Mouse (Mus musculus): ENCODE measurements at regions not wholly inside any gene's neighbourhood (a gene's known extent, or its start where the extent isn't known, plus 50 kb on each side); places are given as distances from the start of the nearest gene placed in this dataset.

DNA sequence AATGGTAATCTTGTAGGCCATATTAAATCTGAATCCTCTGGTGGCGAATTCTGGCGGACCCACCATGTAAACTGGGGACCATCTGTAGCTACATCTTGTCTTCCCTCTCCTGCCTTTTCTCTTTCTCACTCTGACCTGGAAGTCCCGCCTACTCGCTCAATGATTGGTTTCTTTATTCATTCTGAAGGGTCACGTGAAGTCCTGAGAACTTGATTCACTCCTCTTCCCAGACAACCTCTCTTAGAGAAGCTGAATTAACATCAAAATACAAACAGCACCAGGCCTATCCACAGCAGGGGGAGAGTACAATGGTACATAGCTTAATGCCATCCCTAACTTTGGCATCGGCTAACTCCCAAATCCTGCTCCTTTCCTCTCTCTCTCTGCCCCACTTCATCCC lies 69.9 kb upstream of the Mylip start:
- Histone ChIP-seq H3K27me3 (ENCODE audit: insufficient read depth, low read length) (peaks cover 13% of the 10 kb centered on the region), H3K4me3 (ENCODE audit: low read depth, low read length) (no peak overlapping the region), H3K4me1 (ENCODE audit: insufficient read depth, low read depth, low read length) (no peaks in the 10 kb centered on the region), H3K9me3 (replicated peaks) (no peaks in the 10 kb centered on the region), H3K36me3 (replicated peaks) (no peaks in the 10 kb centered on the region)
- ATAC-seq (ENCODE audit: extremely low read depth, insufficient number of reproducible peaks, low FRiP score, poor library complexity, severe bottlenecking) = no peak
- DNase-seq (ENCODE audit: low spot score) = no peak
- TF ChIP-seq GATA1 (IDR thresholded peaks at IDR 0.05; ENCODE audit: borderline replicate concordance, low read length) = no peak
- TF ChIP-seq TAL1 (conservative IDR thresholded peaks at IDR 0.05; ENCODE audit: low read depth, low read length) = no peak
- no peak for TF ChIP-seq POLR2AphosphoS5 (IDR thresholded peaks at IDR 0.05; ENCODE audit: insufficient replicate concordance, low read depth, low read length)
- TF ChIP-seq GATA2 (IDR thresholded peaks at IDR 0.05; ENCODE audit: borderline replicate concordance, low read depth, low read length) = no peak
- no peak for TF ChIP-seq CTCF (IDR thresholded peaks at IDR 0.05; ENCODE audit: low read depth, low read length)

DNA sequence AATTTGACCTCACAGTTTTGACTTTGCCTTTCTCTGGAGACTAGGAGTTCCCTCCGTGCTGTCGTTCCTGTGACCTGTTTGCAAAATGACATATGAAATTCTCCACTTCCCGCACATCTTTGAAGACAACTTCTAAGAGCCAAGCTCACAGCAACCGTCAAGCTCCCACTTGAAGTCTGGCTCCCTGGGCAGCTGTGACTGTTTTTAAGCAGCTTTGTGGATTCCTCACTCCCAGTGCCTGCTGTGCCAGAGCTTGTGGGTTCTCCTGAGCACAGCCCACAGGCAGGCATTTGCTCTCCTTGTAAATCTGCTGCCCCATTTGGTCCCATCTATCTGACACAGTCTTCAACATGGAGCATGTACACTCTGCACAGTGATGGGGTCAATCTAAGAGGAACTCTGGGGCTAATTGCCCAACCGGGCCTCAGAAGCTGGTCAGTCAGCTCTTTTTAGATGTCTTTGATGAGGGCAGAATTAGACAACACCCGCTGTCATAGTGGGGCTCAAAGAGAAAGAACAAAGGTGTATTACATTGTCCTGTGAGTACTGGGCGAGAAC lies 63.7 kb upstream of the Mylip start:
- DNase-seq (ENCODE audit: low spot score) = no peak
- ATAC-seq (ENCODE audit: extremely low read depth, insufficient number of reproducible peaks, low FRiP score, poor library complexity, severe bottlenecking) = no peak
- H3K27me3 ChIP-seq (ENCODE audit: insufficient read depth, low read length) = peaks cover 7% of the 10 kb centered on the region
- H3K4me1 ChIP-seq (ENCODE audit: insufficient read depth, low read depth, low read length) = no peaks in the 10 kb centered on the region
- TF ChIP-seq TAL1 (conservative IDR thresholded peaks at IDR 0.05; ENCODE audit: low read depth, low read length) = no peak
- TF ChIP-seq CTCF (IDR thresholded peaks at IDR 0.05; ENCODE audit: low read depth, low read length) = no peak
- TF ChIP-seq GATA2 (IDR thresholded peaks at IDR 0.05; ENCODE audit: borderline replicate concordance, low read depth, low read length) = no peak
- no peak for TF ChIP-seq POLR2AphosphoS5 (IDR thresholded peaks at IDR 0.05; ENCODE audit: insufficient replicate concordance, low read depth, low read length)
- TF ChIP-seq GATA1 (IDR thresholded peaks at IDR 0.05; ENCODE audit: borderline replicate concordance, low read length) = no peak
- no peaks in the 10 kb centered on the region for H3K36me3 ChIP-seq (replicated peaks)
- H3K9me3 ChIP-seq (replicated peaks) = no peaks in the 10 kb centered on the region
- H3K4me3 ChIP-seq (ENCODE audit: low read depth, low read length) = no peak overlapping the region

DNA sequence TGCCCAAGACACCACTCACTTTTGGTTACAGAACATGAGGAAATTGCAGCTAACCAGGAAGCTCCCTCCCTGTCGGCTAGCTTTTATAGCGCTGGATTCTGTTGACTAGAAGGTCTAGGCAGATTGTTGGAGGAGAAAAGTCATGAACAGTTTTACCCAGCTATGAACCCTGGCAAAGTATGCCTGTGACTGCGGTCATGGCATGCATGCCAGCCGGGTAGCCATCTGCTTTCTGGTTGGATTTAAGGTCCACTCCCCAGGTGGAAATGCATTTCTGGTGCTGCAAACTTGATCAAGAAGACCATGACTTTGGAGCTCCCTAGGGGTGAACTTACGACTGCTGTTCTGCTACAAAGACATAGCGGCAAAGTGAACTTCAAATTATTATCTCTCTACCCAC lies 62.8 kb upstream of the Mylip start:
- no peaks in the 10 kb centered on the region for H3K36me3 ChIP-seq (replicated peaks)
- no peak for TF ChIP-seq CTCF (IDR thresholded peaks at IDR 0.05; ENCODE audit: low read depth, low read length)
- no peak for TF ChIP-seq TAL1 (conservative IDR thresholded peaks at IDR 0.05; ENCODE audit: low read depth, low read length)
- TF ChIP-seq GATA1 (IDR thresholded peaks at IDR 0.05; ENCODE audit: borderline replicate concordance, low read length) = no peak
- no peak for TF ChIP-seq GATA2 (IDR thresholded peaks at IDR 0.05; ENCODE audit: borderline replicate concordance, low read depth, low read length)
- TF ChIP-seq POLR2AphosphoS5 (IDR thresholded peaks at IDR 0.05; ENCODE audit: insufficient replicate concordance, low read depth, low read length) = no peak
- H3K9me3 ChIP-seq (replicated peaks) = no peaks in the 10 kb centered on the region
- H3K4me1 ChIP-seq (ENCODE audit: insufficient read depth, low read depth, low read length) = no peaks in the 10 kb centered on the region
- H3K27me3 ChIP-seq (ENCODE audit: insufficient read depth, low read length) = peaks cover 4% of the 10 kb centered on the region; the same call in 1 of the 2 replicates
- no peak for ATAC-seq (ENCODE audit: extremely low read depth, insufficient number of reproducible peaks, low FRiP score, poor library complexity, severe bottlenecking)
- H3K4me3 ChIP-seq (ENCODE audit: low read depth, low read length) = no peak overlapping the region
- no peak for DNase-seq (ENCODE audit: low spot score)

DNA sequence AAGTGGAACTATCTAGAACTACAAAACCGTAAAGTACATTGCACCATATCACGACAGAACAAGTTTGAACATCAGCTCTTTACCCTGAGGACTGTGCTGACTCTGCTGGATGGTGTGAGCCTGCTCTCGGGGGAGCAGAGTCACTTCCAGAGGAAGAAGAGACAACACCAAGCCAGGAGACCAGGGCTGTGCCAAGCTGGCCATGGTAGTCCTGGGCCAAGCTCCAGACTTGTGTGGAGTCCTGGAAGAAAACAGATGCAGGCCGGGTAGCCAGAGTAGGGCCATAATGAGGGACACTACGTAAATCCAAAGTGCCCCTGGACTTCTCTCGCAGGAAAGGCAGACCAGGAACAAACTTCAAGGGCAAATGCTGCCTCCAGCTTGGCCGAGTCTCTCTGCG lies 59.0 kb upstream of the Mylip start:
- Histone ChIP-seq H3K4me3 (ENCODE audit: low read depth, low read length) (no peak overlapping the region), H3K4me1 (ENCODE audit: insufficient read depth, low read depth, low read length) (no peaks in the 10 kb centered on the region), H3K9me3 (replicated peaks) (no peaks in the 10 kb centered on the region), H3K27me3 (ENCODE audit: insufficient read depth, low read length) (peaks cover 4% of the 10 kb centered on the region; the same call in 1 of the 2 replicates), H3K36me3 (replicated peaks) (no peaks in the 10 kb centered on the region)
- DNase-seq (ENCODE audit: low spot score) = no peak
- no peak for ATAC-seq (ENCODE audit: extremely low read depth, insufficient number of reproducible peaks, low FRiP score, poor library complexity, severe bottlenecking)
- TF ChIP-seq POLR2AphosphoS5 (IDR thresholded peaks at IDR 0.05; ENCODE audit: insufficient replicate concordance, low read depth, low read length) = no peak
- no peak for TF ChIP-seq CTCF (IDR thresholded peaks at IDR 0.05; ENCODE audit: low read depth, low read length)
- TF ChIP-seq GATA2 (IDR thresholded peaks at IDR 0.05; ENCODE audit: borderline replicate concordance, low read depth, low read length) = no peak
- TF ChIP-seq TAL1 (conservative IDR thresholded peaks at IDR 0.05; ENCODE audit: low read depth, low read length) = no peak
- no peak for TF ChIP-seq GATA1 (IDR thresholded peaks at IDR 0.05; ENCODE audit: borderline replicate concordance, low read length)

DNA sequence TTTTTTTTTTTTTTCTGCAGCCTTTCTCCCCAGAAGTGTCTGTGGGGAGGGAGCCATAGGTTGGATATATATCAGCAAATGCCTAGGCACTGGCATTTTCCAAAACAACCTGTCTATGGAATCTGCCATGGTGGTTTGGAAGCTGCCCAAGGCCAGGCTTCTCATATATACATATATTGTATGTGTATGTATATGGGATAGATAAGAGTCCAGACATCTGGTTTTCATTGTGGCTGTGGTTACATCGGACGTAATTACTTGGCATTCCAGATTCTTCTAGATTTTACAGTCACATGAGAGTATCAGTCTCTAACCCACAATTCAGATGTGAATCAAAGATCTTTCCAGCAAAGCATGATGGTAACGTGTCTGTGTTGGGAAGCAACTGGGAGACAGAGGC lies 57.5 kb upstream of the Mylip start:
- no peak overlapping the region for H3K4me3 ChIP-seq (ENCODE audit: low read depth, low read length)
- no peaks in the 10 kb centered on the region for H3K4me1 ChIP-seq (ENCODE audit: insufficient read depth, low read depth, low read length)
- no peaks in the 10 kb centered on the region for H3K36me3 ChIP-seq (replicated peaks)
- no peak for DNase-seq (ENCODE audit: low spot score)
- TF ChIP-seq CTCF (IDR thresholded peaks at IDR 0.05; ENCODE audit: low read depth, low read length) (no peak), GATA1 (IDR thresholded peaks at IDR 0.05; ENCODE audit: borderline replicate concordance, low read length) (no peak), TAL1 (conservative IDR thresholded peaks at IDR 0.05; ENCODE audit: low read depth, low read length) (no peak), GATA2 (IDR thresholded peaks at IDR 0.05; ENCODE audit: borderline replicate concordance, low read depth, low read length) (no peak), POLR2AphosphoS5 (IDR thresholded peaks at IDR 0.05; ENCODE audit: insufficient replicate concordance, low read depth, low read length) (no peak)
- H3K9me3 ChIP-seq (replicated peaks) = no peaks in the 10 kb centered on the region
- peaks cover 4% of the 10 kb centered on the region; the same call in 1 of the 2 replicates for H3K27me3 ChIP-seq (ENCODE audit: insufficient read depth, low read length)
- no peak for ATAC-seq (ENCODE audit: extremely low read depth, insufficient number of reproducible peaks, low FRiP score, poor library complexity, severe bottlenecking)

DNA sequence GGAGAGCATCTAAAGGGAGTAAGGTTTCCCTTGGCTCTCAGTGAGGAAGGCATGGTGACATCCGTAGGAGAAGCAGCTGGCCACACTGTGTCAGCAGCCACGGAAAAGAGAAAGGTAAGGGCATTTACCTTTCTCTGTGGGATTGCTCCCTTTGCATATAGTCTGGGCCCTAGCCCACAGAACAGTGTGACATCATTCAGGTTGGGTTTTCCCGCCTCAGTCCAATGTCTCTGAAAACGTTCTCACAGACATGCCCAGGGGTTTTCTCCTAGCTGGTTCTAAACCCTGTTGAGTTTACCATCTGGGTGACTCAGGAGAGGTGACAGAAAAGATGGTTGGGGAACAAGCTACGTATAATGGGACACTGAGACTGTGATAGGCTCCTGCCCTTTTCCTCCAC lies 55.9 kb upstream of the Mylip start:
- H3K36me3 ChIP-seq (replicated peaks) = no peaks in the 10 kb centered on the region
- no peak overlapping the region for H3K4me3 ChIP-seq (ENCODE audit: low read depth, low read length)
- H3K9me3 ChIP-seq (replicated peaks) = no peaks in the 10 kb centered on the region
- no peak for TF ChIP-seq TAL1 (conservative IDR thresholded peaks at IDR 0.05; ENCODE audit: low read depth, low read length)
- no peak for TF ChIP-seq CTCF (IDR thresholded peaks at IDR 0.05; ENCODE audit: low read depth, low read length)
- TF ChIP-seq GATA1 (IDR thresholded peaks at IDR 0.05; ENCODE audit: borderline replicate concordance, low read length) = no peak
- TF ChIP-seq GATA2 (IDR thresholded peaks at IDR 0.05; ENCODE audit: borderline replicate concordance, low read depth, low read length) = no peak
- peaks cover 4% of the 10 kb centered on the region; the same call in 1 of the 2 replicates for H3K27me3 ChIP-seq (ENCODE audit: insufficient read depth, low read length)
- H3K4me1 ChIP-seq (ENCODE audit: insufficient read depth, low read depth, low read length) = no peaks in the 10 kb centered on the region
- no peak for ATAC-seq (ENCODE audit: extremely low read depth, insufficient number of reproducible peaks, low FRiP score, poor library complexity, severe bottlenecking)
- DNase-seq (ENCODE audit: low spot score) = no peak

Measured in G1E (cell line).